Mouse (Mus musculus): Measurements from ENCODE around the gene Prss12. TPM values are rescaled to one million over a fixed set of nuclear protein-coding genes. Genes with fewer than 3 reads are reported as not detected.

The Prss12 gene
- polyA plus RNA-seq, 3 experiments from 2014 or later, result 0.45 to 1.1 (median 0.65) TPM

DNA sequence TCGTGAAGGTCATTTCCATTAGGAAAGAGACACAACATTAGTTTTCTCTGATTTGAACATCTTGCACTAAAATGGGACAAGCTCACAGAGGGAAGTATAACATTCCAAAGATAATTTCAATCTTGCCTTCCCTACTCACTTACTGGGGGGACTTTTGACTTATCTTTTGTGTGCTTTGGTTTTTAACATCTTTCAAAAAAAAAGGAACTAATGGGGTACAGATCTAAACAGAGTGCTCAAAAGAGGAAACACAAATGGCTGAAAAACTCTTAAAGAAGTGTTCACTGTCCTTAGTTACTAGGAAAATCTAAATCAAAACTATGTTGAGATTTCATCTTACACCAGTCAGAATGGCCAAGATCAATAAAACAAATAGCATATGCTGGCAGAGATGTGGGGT, 90.6 kb downstream of the Prss12 start:
- ATAC-seq, result no peak

- no peak for ATAC-seq
Measured at GRCm38 (mm10) chr3:123543585-123544304, 97.0 kb downstream of the Prss12 start.

DNA sequence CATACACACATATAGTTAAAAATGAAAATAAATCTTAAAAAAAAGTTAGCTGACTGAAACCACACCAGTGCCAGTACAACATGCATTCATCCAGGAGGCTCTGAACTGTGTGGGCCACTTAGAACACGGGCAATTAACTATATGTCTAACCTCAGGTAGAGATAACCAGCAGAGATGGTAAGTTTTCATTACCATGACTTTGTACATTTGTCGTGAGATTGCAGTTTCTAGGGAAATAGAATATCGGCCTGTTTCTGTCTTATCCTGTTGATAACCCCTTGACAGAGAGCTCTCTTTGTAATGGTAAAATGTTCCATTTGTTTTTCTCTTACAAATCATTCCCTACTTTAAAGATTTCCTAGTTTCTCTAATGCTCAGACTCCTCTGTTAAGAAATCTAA, 103.8 kb downstream of the Prss12 start:
- no peak for ATAC-seq

GRCm38 (mm10) chr3:123553872-123554271, 107.2 kb downstream of the Prss12 start:
- no peak for ATAC-seq

GRCm38 (mm10) chr3:123555254-123555865, 108.6 kb downstream of the Prss12 start:
- no peak for ATAC-seq

Other genes with a start within 250 kb of the Prss12 start
- gene Synpo2, start 210.8 kb upstream of the Prss12 start, polyA plus RNA-seq (2017; shearing (Covaris generic)), result not detected
- gene Sec24d, start 179.5 kb upstream of the Prss12 start, polyA plus RNA-seq (2017; shearing (Covaris generic)), result 10 to 100 TPM; 17.3 to 30.5 (median 21.5) TPM
- gene Mettl14, start 60.8 kb upstream of the Prss12 start, polyA plus RNA-seq (2017; shearing (Covaris generic)), result 10 to 100 TPM; 16.9 to 20.7 (median 17.7) TPM
- not detected for gene Ndst3, start 243.9 kb downstream of the Prss12 start, polyA plus RNA-seq (2017; shearing (Covaris generic))